8 mouse cellular contexts compared by ENCODE assay signal in the genomic region with DNA sequence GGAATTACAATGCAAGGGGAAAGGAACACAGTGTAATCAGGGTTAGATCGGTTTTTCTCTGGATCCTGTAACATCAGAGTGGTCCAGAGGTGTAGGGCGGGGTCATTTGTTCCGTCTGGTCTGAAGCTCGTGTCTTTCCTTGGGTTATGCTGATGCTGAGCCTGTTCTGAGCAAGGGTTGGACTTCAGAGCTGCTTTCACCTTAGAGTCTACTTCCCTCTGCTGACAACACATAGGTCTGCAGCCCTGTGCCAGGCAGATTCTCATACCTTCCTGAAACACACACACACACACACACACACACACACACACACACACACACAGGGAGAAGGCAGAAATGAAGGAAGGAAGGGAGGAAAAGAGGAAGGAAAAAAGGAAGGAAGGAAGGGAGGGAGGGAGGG. TPM values are rescaled to one million over a fixed set of nuclear protein-coding genes. Genes with fewer than 3 reads are reported as not detected.
DNase-seq lines count a peak whose midpoint lies in the region; ATAC-seq and TF ChIP-seq lines count a peak whose summit lies in the region.
"Had no signal": no experiment of that assay in that cellular context is flagged by ENCODE, and none has a peak within 500 bp of the region (broad histone marks: within the 10 kb centered on the region; RNA-seq: fewer than 3 reads in every experiment).

No protein-coding gene starts in this region.

- DNase-seq in layer of hippocampus, adult 9-11 months, result peak; percentile 18
- no peak for DNase-seq in layer of hippocampus, postnatal 25 days (ENCODE audit: extremely low spot score in 1 of 2, low spot score in 1 of 2)
- peak; percentile 22 for DNase-seq in G1E (ENCODE audit: low spot score)
- DNase-seq in cerebellum, adult 18-20 months, result peak; percentile 64 to 75
- DNase-seq in kidney, postnatal 0 days (ENCODE audit: low spot score), result peak; percentile 47
- peak; percentile 26 to 50 for DNase-seq in natural killer cell, adult 2 months (ENCODE audit: low spot score in 2 of 2)
- no peak for DNase-seq in adrenal gland, adult 18-20 months (ENCODE audit: low spot score in 2 of 2)

- H3K27me3 ChIP-seq in G1E (ENCODE audit: insufficient read depth, low read length), result peaks cover 8% of the 10 kb centered on the region
- H3K27me3 ChIP-seq in kidney, postnatal 0 days (ENCODE audit: insufficient read depth, low read length), result no peaks in the 10 kb centered on the region
- H3K27me3 ChIP-seq: neural tube, embryonic 13.5 days had no signal

- 44% methylated on average over 4 of the region's 4 CpGs for WGBS in kidney, postnatal 0 days

- H3K4me3 ChIP-seq in G1E (ENCODE audit: low read depth, low read length), result no peak overlapping the region; the same call in 1 of the 2 replicates
- no peak overlapping the region for H3K4me3 ChIP-seq in kidney, postnatal 0 days (replicated peaks; ENCODE audit: low read depth, low read length)
- H3K4me3 ChIP-seq: neural tube, embryonic 13.5 days had no signal

- no peak overlapping the region for H3K4me2 ChIP-seq in kidney, postnatal 0 days (ENCODE audit: low read length)
- H3K4me2 ChIP-seq: neural tube, embryonic 13.5 days had no signal

- no peak overlapping the region for H3K9ac ChIP-seq in kidney, postnatal 0 days (ENCODE audit: low read depth, low read length)
- H3K9ac ChIP-seq: neural tube, embryonic 13.5 days had no signal

- H3K36me3 ChIP-seq in G1E (replicated peaks), result no peaks in the 10 kb centered on the region
- no peaks in the 10 kb centered on the region for H3K36me3 ChIP-seq in kidney, postnatal 0 days (ENCODE audit: insufficient read depth, low read length)
- H3K36me3 ChIP-seq: neural tube, embryonic 13.5 days had no signal

- H3K9me3 ChIP-seq in G1E (replicated peaks), result no peaks in the 10 kb centered on the region
- no peaks in the 10 kb centered on the region for H3K9me3 ChIP-seq in kidney, postnatal 0 days (replicated peaks; ENCODE audit: low read length)
- H3K9me3 ChIP-seq: neural tube, embryonic 13.5 days had no signal

- peak; percentile 57 for ATAC-seq in G1E (ENCODE audit: extremely low read depth, insufficient number of reproducible peaks, low FRiP score, poor library complexity, severe bottlenecking)
- no peak for ATAC-seq in kidney, postnatal 0 days (replicated peaks; ENCODE audit: low FRiP score, low read depth)

- H3K4me1 ChIP-seq in G1E (ENCODE audit: insufficient read depth, low read depth, low read length), result peaks cover 10% of the 10 kb centered on the region
- H3K4me1 ChIP-seq in kidney, postnatal 0 days (replicated peaks; ENCODE audit: insufficient read depth, low read length), result no peaks in the 10 kb centered on the region
- H3K4me1 ChIP-seq: neural tube, embryonic 13.5 days had no signal

- no peak for TF ChIP-seq CTCF in G1E (IDR thresholded peaks at IDR 0.05; ENCODE audit: low read depth, low read length)
- TF ChIP-seq CTCF in kidney, postnatal 0 days (IDR thresholded peaks at IDR 0.05; ENCODE audit: low read depth), result peak; percentile 62

- no peak overlapping the region for H3K27ac ChIP-seq in kidney, postnatal 0 days
- H3K27ac ChIP-seq: neural tube, embryonic 13.5 days had no signal

RNA-seq across cellular contexts. Expression of a gene that starts 43.2 kb away (rescaled TPM):
- total RNA-seq in layer of hippocampus, postnatal 25 days (2021), result 10 to 100 TPM; 38.4 to 43.7 TPM
- total RNA-seq in G1E (2014; fragmentation: Nextera tagmentation), result 46.5 and 53.6 TPM in 2 replicates
- 19.5 and 27.0 TPM in 2 replicates for total RNA-seq in G1E (2017)
- polyA plus RNA-seq in G1E (2012), result 0.90 and 1.3 TPM in 2 replicates
- polyA plus RNA-seq in kidney, postnatal 0 days (2015; fragmentation: Nextera tagmentation; extraction: Ambion mirVana), result 5.9 and 6.4 TPM in 2 replicates
- 10 to 100 TPM; 45.3 to 47.8 TPM for total RNA-seq in adrenal gland, adult 18-20 months (2021)

Comparison
In these comparisons a context has a peak if more than half of its experiments do, and no peak if none do; other contexts are left out.
1. DNase-seq: peak in layer of hippocampus, adult 9-11 months (single experiment), G1E (single experiment), cerebellum, adult 18-20 months (2 of 2), kidney, postnatal 0 days (single experiment) and natural killer cell, adult 2 months (2 of 2); none in layer of hippocampus, postnatal 25 days (0 of 2) and adrenal gland, adult 18-20 months (0 of 2).